Mouse (Mus musculus) intestine, embryonic 16.5 days (tissue): Measurements from ENCODE around the gene Tmeff2. TPM values are rescaled to one million over a fixed set of nuclear protein-coding genes. Genes with fewer than 3 reads are reported as not detected.

Experiments used
- ATAC-seq: fragments of 200-750 bp; cut with Nextera tagmentation; 2 replicates; pipeline ENCODE4 v1.8.0; 2017; ENCODE audit warnings: moderate TSS enrichment, moderate library complexity
- H3K27ac ChIP-seq: fragments of 300-500 bp; sonication (generic); 2 replicates; pipeline ENCODE4 v1.5.1; 2014; ENCODE audit warnings: mild to moderate bottlenecking, low read length
- H3K27me3 ChIP-seq: fragments of 300-500 bp; sonication (generic); replicated peaks from 2 replicates; pipeline ENCODE4 v1.6.1; 2014; ENCODE audit warnings: low read length, control low read depth, mixed read lengths; ENCODE audit not compliant: control insufficient read depth, insufficient read depth
- H3K36me3 ChIP-seq: fragments of 300-500 bp; sonication (generic); 2 replicates; pipeline ENCODE4 v1.6.1; 2014; ENCODE audit warnings: low read length, control low read depth; ENCODE audit not compliant: control insufficient read depth, insufficient read depth
- H3K4me1 ChIP-seq: fragments of 300-500 bp; sonication (generic); 2 replicates; pipeline ENCODE4 v1.6.1; 2014; ENCODE audit warnings: low read length, control low read depth, mixed read lengths; ENCODE audit not compliant: control insufficient read depth, insufficient read depth
- H3K4me2 ChIP-seq: fragments of 300-500 bp; sonication (generic); 2 replicates; pipeline ENCODE4 v1.6.1; 2014; ENCODE audit warnings: low read depth, low read length, control low read depth
- H3K4me3 ChIP-seq: fragments of 300-500 bp; sonication (generic); 2 replicates; pipeline ENCODE4 v1.5.1; 2014; ENCODE audit warnings: mild to moderate bottlenecking, low read length
- H3K9ac ChIP-seq: fragments of 300-500 bp; sonication (generic); 2 replicates; pipeline ENCODE4 v1.6.1; 2014; ENCODE audit warnings: low read depth, low read length
- H3K9me3 ChIP-seq: fragments of 300-500 bp; sonication (generic); 2 replicates; pipeline ENCODE4 v1.6.1; 2016; ENCODE audit warnings: low read length, control low read depth; ENCODE audit not compliant: control insufficient read depth
- WGBS: fragments of 180-500 bp; shearing (Covaris S2); extraction: QIAGEN DNeasy Blood & Tissue Kit; methylation state at CpG from one replicate; pipeline ENCODE4 v1.1.7; 2014; 5-methylcytosine and 5-hydroxymethylcytosine counted together
- polyA plus RNA-seq: library from polyadenylated mRNA; unstranded; fragments of >200 nt; fragmentation: Nextera tagmentation; extraction: Ambion mirVana; gene quantifications from 2 replicates; pipeline ENCODE4 v1.2.1, GENCODE M21; 2015

Gene Tmeff2
- polyA plus RNA-seq, 1 experiment from 2014 or later: 10.7 TPM

DNA sequence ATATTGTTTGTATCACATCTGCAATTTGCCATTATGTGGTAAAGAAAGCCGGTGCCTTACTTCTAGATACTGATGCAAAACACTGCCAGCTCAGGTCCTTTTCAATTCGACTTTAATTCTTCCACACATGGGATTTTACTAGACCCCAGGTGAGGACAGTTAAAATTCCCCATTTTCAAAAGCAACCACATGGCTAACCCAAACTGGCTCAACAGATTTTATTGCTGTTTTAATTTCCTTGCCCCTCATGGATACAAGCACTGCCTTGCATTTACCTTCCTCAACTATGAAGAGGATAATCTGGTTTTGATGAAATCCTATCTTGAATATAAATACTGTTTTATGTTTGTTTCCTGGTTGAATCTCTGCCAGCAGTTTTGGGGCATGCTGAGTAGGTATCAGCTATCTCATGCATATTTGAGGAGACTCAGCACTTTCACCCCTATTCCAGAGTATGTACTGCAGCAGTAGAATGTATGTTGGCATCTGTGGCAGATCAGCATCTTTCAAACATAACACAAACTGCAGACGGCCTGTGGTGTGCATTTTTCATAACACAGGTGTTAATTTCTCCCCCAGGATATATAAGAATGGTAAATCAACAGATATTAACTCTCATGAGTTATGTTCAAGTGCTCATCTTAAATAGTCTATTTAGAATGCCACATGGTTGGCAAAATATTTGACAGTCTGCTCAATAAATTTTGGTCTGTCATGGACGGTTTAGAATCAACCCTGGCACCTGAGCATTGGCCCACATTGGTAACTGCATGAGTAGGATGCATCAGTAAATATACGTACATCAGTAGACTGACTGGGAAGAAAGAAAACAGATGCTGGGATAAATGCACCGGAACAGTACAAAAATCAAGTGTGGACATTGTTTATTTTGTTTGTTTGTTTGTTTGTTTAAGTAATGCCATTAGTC, 72.3 kb downstream of the Tmeff2 start:
- Histone ChIP-seq H3K27me3 (no peaks in the 10 kb centered on the region), H3K9ac (no peak overlapping the region), H3K4me1 (no peaks in the 10 kb centered on the region), H3K4me2 (no peak overlapping the region), H3K27ac (no peak overlapping the region), H3K4me3 (no peak overlapping the region), H3K9me3 (no peaks in the 10 kb centered on the region), H3K36me3 (no peaks in the 10 kb centered on the region)
- ATAC-seq: no peak
- 80% methylated on average over 6 of the region's 6 CpGs for WGBS

- Histone ChIP-seq H3K4me2 (no peak overlapping the region), H3K9me3 (no peaks in the 10 kb centered on the region), H3K27ac (no peak overlapping the region), H3K4me1 (no peaks in the 10 kb centered on the region), H3K27me3 (no peaks in the 10 kb centered on the region), H3K9ac (no peak overlapping the region), H3K4me3 (no peak overlapping the region), H3K36me3 (no peaks in the 10 kb centered on the region)
- no peak for ATAC-seq
- WGBS: 56% methylated on average over 4 of the region's 4 CpGs
Measured at GRCm38 (mm10) chr1:50979358-50980081, 79.1 kb downstream of the Tmeff2 start.

DNA sequence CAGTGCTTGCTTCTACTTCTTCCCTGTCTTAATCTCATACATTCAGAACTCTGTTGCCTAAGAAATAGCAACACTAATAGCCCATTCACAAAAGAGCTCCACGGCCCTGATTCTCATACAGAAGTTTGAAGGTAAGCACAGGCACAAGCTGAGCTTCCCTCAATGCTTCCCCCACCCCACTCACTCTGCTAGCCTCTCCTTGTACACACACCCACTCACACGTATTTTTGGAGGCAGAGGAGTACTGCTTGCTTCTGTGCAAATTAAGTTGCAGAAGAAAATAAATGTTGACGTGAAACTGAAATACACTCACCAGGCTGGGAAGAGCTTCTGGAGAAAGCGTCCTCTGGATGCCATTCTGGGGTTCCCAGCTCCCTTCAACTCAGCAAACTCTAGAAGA, 80.1 kb downstream of the Tmeff2 start:
- no peak for ATAC-seq
- no peaks in the 10 kb centered on the region for H3K27me3 ChIP-seq
- H3K4me2 ChIP-seq: no peak overlapping the region
- H3K4me1 ChIP-seq: no peaks in the 10 kb centered on the region
- H3K27ac ChIP-seq: no peak overlapping the region
- no peak overlapping the region for H3K4me3 ChIP-seq
- no peak overlapping the region for H3K9ac ChIP-seq
- H3K9me3 ChIP-seq: no peaks in the 10 kb centered on the region
- no peaks in the 10 kb centered on the region for H3K36me3 ChIP-seq
- 73% methylated on average over 4 of the region's 4 CpGs for WGBS

- 65% methylated on average over 7 of the region's 7 CpGs for WGBS
- H3K27ac ChIP-seq: no peak overlapping the region
Measured at GRCm38 (mm10) chr1:50981151-50981828, 80.8 kb downstream of the Tmeff2 start.

GRCm38 (mm10) chr1:50990661-50991060, 90.2 kb downstream of the Tmeff2 start:
- no peak overlapping the region for H3K9ac ChIP-seq
- H3K27ac ChIP-seq: no peak overlapping the region
- H3K9me3 ChIP-seq: no peaks in the 10 kb centered on the region
- 63% methylated on average over 2 of the region's 2 CpGs for WGBS
- no peak for ATAC-seq
- no peaks in the 10 kb centered on the region for H3K4me1 ChIP-seq
- no peak overlapping the region for H3K4me2 ChIP-seq
- no peak overlapping the region for H3K4me3 ChIP-seq
- H3K27me3 ChIP-seq: no peaks in the 10 kb centered on the region
- no peaks in the 10 kb centered on the region for H3K36me3 ChIP-seq

More at GRCm38 (mm10) chr1:50981151-50981828, 80.8 kb downstream of the Tmeff2 start:
- H3K27me3 ChIP-seq: no peaks in the 10 kb centered on the region
- H3K36me3 ChIP-seq: no peaks in the 10 kb centered on the region
- no peak overlapping the region for H3K4me2 ChIP-seq
- no peaks in the 10 kb centered on the region for H3K9me3 ChIP-seq
- no peak overlapping the region for H3K9ac ChIP-seq
- H3K4me1 ChIP-seq: no peaks in the 10 kb centered on the region
- no peak for ATAC-seq
- no peak overlapping the region for H3K4me3 ChIP-seq

DNA sequence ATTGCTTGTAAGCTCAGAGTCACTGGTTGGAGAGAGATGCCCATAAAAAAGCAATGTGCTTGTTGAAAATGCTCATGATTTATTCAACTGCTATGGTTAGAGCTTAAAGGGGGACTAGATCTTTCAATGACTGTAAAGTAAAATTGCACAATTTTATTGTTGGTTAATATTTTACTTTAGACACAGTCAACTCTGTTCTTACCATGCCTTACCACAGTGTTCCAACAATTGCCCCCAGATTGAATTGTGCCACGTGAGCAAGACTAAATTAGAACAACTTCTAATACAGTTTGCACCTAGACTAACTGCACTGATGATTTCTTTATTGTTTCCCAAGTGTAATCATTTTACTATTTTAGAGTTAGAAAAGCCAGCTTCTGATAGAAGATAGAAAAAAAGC, 94.1 kb downstream of the Tmeff2 start:
- H3K27me3 ChIP-seq: no peaks in the 10 kb centered on the region
- H3K9me3 ChIP-seq: no peaks in the 10 kb centered on the region
- no peak overlapping the region for H3K4me3 ChIP-seq
- WGBS: 64% methylated on average over 1 of the region's 1 CpGs
- H3K4me2 ChIP-seq: no peak overlapping the region
- no peaks in the 10 kb centered on the region for H3K4me1 ChIP-seq
- no peak overlapping the region for H3K27ac ChIP-seq
- peak; percentile 96 for ATAC-seq
- H3K36me3 ChIP-seq: no peaks in the 10 kb centered on the region
- no peak overlapping the region for H3K9ac ChIP-seq

DNA sequence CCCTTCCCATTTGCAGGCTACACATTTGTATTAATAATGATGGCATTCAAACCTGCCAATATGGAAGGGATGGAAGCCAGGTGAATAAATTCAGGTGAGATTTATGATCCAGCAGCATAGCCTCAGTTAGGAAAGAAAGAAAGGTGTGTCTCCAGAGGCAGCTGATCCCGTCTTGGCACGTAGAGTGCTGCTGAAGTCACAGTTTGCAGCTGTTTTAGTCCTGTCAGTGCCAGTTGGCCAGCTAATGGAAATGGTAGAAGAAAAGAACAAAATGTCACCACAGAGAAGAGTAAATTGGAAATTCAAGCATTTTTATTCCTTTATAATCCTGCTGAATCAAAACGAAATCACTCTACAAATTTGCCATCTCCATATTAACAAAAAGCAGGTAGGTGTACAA, 99.3 kb downstream of the Tmeff2 start:
- H3K4me1 ChIP-seq: no peaks in the 10 kb centered on the region
- WGBS: 80% methylated on average over 3 of the region's 3 CpGs
- ATAC-seq: no peak
- no peaks in the 10 kb centered on the region for H3K36me3 ChIP-seq
- H3K27me3 ChIP-seq: no peaks in the 10 kb centered on the region
- no peak overlapping the region for H3K4me3 ChIP-seq
- no peak overlapping the region for H3K27ac ChIP-seq
- no peaks in the 10 kb centered on the region for H3K9me3 ChIP-seq
- H3K9ac ChIP-seq: no peak overlapping the region
- H3K4me2 ChIP-seq: no peak overlapping the region

DNA sequence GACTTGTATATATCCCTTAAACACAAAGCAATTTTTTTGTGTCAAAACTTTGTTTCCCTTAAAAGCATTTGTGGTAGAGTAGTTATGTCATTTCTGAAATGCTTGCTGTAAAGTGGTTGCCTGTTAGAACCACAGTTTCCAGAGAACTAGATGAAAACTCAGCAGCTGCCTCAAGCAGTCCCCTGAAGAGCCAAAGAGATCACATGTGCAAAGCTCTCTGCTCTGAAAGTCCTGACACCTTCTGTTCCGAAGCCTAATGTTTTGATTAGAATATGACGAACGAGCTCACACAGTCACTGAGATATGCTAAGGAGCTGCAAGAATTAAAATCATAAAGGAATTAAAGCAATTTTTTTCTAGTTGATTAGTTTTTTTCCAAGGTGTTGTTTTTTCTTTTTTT, 107.9 kb downstream of the Tmeff2 start:
- no peak for ATAC-seq
- no peak overlapping the region for H3K4me3 ChIP-seq
- WGBS: 52% methylated on average over 3 of the region's 3 CpGs

DNA sequence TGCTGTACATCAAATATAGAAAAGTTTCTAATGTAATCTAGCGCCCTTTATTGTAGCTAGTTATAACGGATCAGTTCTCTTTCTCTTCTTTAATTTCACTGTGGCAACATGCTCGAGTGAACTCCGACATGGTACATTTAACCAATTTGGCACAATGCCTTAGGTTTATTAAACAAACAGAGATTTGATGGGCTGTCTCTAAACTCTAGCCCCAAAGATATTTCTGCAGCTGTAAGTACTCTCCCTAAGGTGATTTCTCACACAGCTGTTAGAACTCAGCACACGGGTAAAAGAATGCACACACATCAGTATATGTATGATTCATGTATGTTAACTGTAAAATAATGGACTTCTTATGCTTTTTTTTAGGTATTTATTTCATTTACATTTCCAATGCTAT, 139.8 kb downstream of the Tmeff2 start:
- H3K4me2 ChIP-seq: no peak overlapping the region
- no peak for ATAC-seq

More for the DNA sequence above, 107.9 kb downstream of the Tmeff2 start:
- no peaks in the 10 kb centered on the region for H3K27me3 ChIP-seq
- no peak overlapping the region for H3K4me2 ChIP-seq
- H3K27ac ChIP-seq: no peak overlapping the region
- no peaks in the 10 kb centered on the region for H3K9me3 ChIP-seq
- H3K9ac ChIP-seq: no peak overlapping the region
- no peaks in the 10 kb centered on the region for H3K36me3 ChIP-seq
- no peaks in the 10 kb centered on the region for H3K4me1 ChIP-seq

More for the DNA sequence above, 139.8 kb downstream of the Tmeff2 start:
- Histone ChIP-seq H3K9ac (no peak overlapping the region), H3K36me3 (no peaks in the 10 kb centered on the region), H3K9me3 (no peaks in the 10 kb centered on the region), H3K4me1 (no peaks in the 10 kb centered on the region), H3K4me3 (no peak overlapping the region), H3K27ac (no peak overlapping the region), H3K27me3 (no peaks in the 10 kb centered on the region)
- 66% methylated on average over 5 of the region's 5 CpGs for WGBS
